Mouse (Mus musculus) heart, postnatal 0 days (tissue): Measurements from ENCODE around the gene Arpc2.

Source experiments
- CTCF ChIP-seq: IDR thresholded peaks from 2 replicates; pipeline ENCODE4 v1.5.1; 2016; ENCODE audit warnings: antibody characterized with exemption, control low read depth, low read depth
- EP300 ChIP-seq: IDR thresholded peaks from 2 replicates; pipeline ENCODE4 v1.6.1; 2016; ENCODE audit warnings: antibody characterized with exemption, low read depth

DNA sequence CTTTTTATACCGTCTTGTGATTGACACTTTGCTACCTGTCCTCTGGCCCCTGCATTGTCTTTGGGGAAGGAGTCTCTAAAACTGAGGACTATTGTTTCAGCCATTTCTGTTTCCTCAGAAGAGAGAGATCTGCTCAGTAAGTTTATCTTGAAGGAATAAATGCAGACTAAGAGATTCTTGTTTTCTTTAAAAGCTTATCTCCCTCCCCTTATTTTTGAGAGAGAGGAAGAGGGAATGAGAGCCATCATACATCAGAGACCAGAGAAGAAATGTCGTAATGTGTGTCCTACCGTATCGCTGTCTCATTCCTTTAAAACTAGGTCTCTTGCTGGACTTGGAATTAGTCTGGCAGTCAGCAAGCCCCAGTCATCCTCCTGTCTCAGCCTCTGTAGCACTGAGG, 4.9 kb downstream of the Arpc2 start:
- TF ChIP-seq CTCF (no peak), EP300 (no peak)
